Mouse (Mus musculus) cerebellum, postnatal 36 days (tissue): Measurements from ENCODE around the gene Hmgb1.
A peak's percentile ranks its signal among the peaks of the same experiment; 100 is the strongest.

ENCODE experiments used
- DNase-seq, 2 experiments: peaks; one replicate each; pipeline ENCODE4 v3.0.0; 2021 to 2022; ENCODE audit warnings: mixed read lengths in 2 of 2

Hmgb1 gene

DNA sequence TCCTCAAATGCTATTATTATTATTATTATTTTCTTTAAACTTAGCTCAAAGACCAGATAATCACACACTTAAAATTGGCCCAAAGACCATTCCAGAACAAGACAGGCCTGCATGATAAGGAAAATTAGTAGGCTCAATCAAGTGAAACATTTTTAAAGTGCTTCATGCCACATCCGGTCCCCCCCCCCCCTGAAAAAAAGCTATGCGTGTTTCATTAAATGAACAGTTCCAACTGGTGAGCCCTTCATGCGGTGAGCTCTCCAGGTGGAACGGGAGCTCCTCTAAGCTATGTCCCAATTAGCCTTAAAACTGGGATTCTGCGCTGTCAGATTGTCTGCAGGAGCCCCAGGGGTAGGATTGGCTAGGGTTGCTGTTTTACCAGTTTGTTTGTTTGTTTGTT is 168.0 kb downstream of the Hmgb1 start:
- no peak for DNase-seq

DNA sequence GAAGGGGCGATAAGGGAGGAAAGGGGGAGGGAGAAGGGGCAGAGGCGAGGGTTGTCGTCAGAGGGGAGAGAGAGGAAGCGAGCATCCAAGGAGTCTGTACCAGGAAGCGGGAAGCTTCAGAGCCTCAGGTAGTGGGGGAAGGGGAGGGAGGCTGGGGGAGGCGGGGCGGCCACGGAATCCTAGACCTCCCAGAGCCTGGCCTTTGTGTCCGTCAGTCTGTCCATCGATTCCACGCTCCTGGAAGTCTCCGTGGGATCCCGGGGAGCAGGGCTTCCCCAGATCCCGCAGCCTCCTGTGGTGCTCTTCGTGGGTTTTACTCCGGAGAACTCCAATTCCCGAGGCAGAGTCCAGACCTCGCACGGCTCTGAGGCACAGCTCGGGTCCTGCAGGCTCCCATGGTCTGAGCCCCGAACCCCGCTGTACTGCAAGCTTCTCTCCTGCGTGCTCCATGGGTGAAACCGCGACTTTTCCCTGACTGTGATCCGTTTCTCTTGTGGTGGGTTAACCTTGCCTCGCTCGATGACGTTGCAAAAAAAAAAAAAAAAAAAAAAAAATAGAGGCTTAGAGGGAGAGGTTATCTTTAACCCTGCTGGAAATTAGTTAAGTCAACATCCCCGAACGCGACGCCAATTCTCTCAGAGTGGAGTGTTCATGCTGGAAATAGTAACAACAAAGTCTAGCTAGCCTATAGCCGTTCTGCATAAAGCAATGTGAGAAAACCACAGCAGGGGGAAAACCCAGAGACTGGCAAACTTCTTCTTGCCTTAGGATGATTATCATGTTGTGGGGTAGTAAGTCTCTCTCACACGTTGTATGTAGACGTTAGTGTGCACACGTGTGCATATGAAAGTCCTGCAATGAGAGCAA is 168.7 kb downstream of the Hmgb1 start:
- DNase-seq: no peak

DNA sequence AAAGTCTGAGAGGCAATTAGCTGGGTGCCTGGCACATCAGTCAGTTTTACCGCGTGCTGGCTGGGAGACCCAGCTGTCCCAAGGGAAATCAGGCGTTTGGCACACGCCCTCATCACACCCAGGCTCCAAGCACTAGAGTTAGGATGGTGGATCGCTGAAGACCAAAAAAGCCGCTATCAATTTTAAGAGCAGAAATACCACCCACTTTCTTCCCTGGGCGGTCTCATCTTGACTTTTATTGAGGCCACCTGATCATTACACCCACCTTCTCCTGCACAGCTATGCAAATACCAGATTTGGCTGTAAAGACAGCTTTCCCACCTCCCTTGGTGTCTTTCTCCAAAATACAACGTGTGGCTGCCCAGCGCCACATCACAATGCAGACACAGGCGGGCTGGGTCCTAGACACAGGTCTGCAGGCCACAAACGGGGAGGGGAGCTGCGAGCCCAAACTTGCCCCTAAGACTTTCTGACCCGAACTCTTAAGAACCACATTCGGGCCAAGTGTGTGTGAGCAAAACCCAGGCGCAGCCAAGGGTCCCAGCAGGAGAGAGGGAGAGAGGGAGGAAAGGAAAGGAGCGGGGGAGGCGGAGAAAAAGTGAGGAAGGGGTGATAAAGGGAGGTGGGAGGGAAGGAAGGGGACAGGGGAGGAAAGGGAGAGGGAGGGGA is 169.6 kb downstream of the Hmgb1 start:
- DNase-seq: no peak

DNA sequence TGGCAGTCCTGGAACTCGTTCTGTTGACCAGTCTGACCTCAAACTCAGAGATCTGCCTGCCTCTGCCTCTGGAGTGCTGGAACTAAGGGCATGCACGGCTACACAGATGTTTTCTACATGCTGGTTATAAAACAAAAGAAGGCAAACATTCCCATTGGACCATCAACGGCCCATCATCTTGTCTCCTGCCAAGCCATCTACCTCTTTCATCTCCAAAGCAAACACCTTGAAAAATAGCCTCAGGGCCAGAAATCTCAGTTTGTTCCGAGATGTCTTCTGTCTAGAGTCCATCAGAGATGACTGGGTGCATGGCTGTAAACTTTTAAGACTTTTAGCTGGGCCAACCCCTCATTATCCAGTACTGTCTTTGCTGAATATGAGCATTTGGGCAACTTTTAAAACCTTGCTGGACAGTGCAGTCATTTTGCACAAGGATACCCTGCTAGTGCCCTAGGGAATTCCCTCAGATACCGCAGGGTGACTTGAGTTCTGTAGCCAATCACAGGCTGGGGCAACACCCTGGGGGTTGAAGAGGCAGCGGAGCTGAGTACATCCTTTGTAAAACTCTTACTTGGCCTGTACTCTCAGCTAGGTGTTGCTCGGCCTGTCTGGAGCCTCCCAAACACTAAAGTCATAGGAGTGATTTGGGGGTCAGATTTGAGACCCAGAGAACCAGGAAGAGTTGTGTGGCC is 170.3 kb downstream of the Hmgb1 start:
- no peak for DNase-seq

DNA sequence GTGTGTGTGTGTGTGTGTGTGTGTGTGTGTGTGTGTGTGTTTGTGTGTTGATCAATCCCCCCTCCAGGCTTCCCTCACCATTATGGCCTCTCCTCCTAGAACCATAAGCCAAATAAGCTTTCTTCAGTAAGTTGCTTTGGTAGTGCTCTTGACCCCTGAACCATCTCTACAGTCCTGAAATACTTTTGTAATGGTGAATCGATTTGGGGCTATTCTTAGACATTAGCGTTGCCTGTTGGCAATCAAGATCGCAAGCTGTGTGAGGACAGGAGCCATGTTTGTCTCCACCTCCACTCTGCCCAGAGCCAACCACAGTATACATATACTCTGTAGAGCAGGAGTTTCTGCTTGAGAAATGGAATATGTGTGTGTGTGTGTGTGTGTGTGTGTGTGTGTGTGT is 175.2 kb downstream of the Hmgb1 start:
- no peak for DNase-seq

DNA sequence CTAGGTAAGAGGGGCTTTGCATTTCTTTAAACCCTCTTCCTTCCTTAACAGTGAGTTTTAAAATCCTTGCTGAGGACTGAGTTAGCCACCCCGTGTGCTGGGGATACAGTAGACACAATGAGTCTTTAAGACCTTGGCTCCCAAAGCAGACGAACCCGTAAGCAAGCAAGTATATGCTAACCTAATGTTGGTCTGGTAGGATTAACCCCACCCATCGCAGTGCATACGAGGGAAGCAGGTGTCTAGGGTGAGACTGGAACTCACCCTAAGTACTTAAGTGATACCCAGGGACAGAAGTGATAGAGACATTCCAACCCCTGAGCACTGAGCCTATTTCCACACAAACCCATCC is 177.0 kb downstream of the Hmgb1 start:
- peak in 1 of 2 experiments; percentile 14 for DNase-seq

DNA sequence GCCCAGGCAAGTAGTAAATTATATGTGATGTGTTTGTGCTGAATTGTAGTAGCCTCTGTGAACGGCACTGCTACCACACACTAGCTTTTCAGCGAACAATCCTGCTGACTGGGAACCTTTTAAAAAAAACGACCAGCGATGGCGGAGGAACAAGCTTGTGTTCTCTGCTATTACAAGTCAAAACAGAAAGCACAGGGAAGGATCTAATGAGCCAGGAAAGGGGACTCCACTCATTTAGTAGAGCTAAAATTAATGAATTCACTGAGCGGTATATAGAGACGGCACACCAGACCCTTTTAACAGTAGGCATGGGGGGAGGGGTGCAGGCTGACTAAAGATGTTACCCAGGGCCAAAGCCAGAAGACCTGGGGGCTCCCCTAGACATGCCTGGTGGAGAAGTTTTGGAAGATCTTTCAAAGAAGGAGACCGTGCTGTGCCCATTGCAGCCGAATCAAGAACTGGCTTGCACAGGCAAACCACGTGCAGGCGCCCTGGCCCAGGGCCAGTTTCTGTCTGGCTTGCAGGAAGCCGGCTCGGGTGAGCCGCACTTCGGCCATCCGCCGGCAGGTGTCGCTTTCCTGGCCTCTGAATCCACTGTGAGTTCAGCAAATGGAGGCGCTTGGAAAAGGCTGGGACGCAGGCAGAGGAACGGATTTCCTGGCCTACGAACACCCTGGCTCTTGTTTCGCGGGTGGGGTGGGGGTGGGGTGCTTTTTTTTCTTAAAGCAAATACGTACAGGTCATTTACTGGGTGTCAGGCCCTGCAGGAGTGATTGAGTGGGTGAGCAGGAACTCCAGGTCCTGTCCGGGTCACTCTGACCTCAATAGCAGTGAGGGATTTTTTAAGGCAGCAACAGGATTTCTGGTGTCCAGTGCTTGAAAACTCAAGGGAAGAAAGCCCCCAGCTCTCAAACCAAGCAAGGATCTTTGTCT is 177.7 kb downstream of the Hmgb1 start:
- peak; percentile 100 for DNase-seq

DNA sequence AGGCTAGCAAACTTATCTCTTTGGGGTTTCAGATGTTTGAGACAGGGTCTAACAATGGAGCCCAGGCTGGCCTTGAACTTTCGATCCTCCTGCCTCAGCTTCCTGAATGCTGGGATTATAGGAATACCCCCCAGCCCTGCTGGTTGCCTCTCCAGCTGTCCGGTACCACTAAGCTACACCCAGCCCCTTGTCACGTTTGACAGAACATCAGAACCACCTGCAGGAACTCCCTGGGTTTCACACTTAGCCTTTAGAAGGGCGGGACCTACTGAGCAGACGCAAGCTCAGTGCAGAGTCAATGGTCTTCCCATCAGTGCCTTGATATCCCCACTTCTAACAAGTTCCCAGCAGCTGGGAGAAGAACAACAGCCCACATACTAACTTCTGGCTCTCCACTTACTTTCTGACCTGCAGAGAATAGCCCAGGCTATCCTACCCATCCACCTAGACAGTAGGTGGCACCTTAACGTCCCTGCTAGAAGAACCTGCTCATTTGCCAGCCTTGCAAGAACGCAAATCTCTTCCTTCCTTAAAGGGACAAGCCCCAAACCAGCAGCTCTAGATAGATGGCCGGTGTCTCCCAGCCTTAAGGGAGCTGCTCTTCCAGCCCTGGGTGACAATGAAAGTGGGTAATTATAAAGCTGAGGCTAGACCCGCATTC is 178.5 kb downstream of the Hmgb1 start:
- peak in 1 of 2 experiments; percentile 16 for DNase-seq

DNA sequence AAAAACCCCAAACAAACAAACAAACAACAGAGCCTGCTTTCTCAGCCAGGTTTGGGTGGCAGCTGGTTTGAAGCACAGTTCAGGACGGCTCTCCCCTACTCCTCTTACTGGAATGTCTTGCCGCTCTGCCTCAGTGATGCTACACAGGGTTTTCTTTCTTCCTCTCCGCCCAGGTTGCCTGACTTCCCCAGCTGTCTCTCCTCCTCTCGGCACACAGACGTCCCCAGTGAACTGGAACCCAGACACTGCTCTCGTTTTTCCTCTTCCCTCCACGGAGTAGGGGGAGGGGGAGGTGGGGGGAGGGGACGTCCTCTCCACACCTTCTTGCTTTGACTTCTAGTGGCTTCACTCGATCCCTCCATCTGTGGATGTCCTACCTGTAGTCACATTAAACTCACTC is 179.2 kb downstream of the Hmgb1 start:
- DNase-seq: no peak

DNA sequence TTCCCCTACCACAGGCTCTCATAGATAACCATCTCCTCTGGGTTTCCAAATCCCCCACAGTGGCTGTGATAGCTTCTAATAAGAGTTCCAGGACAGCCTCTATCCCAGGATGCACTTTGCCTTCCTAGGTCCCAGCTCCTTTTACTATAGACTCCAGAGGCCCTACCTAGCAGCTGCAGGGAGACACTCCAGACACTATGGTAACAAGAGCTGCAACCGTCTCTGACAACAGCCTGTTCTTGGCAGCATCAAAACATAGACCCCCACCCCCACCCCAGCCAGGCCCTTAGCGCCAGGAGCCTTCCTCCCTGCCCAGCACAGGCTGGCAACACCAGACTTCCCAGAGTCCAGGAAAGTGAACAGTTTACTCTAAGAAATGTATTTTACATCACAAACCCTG is 181.2 kb downstream of the Hmgb1 start:
- no peak for DNase-seq

DNA sequence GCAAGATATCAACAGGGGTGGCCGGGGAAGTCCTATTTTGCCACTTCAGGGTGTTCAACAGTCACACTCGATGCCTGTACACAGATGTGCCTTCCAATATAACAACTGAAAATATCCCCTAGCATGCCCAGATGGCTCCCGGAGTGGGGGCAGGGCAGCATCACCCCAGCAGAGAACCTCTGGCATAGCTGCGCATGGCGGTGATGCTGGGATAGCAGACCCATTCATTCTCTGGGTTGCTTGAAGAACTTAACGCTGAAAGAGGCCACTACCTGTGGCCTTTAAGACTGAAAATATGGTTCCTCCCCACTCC is 181.5 kb downstream of the Hmgb1 start:
- DNase-seq: no peak

DNA sequence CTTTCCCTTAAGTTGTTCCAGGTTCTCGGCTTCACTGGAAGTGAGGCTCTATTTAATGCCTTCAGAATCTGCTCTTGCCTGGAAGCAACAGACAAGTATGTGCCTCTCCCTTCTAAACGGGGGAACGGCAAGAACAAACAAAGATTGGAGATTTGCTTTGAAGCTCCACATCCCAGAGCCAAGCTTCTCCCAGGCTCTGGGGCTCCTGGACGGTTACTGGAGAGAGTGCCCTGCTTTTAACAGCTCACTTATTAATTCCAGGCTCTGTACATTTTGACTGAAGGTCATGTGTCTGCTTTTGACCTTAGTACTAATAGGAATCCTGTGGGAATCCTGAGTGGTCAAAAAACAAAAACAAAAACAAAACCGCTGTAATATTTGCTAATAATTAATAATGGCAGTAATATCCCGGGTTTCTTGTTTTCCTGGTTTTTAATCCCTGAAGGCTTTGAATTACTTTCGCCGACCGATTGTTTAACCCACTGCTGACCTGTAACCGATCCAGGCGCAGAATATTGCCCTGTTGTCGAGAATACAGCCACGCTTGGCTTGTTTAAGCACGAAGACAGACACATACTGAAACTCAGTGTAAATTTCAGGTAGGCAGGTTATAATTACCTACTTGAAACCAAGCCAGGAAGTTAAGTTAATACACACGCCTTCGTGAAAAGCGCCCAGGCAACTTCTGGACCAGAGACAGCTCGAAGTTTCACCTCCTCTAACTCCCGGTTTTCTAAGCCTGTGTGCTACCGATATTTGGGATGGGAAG is 182.1 kb downstream of the Hmgb1 start:
- no peak for DNase-seq

DNA sequence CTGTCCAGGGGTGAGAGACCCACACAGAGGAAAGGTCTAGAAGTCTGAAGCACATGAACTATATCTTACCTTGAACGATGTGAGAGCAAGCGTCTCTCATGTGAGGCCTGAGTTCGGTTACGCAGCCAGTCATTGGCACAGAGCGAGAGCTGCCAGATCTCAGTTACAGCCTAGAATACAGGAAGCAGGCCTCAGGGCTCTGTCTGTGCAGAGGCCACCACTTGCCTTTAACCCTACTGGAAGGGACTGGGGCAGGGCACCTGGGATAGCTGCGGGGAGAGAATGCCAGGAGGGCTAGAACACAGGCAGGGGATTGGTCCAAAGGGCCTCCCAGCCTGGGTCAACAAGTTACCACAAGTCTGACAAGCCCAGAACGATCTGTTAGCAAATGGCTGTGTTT is 184.5 kb downstream of the Hmgb1 start:
- no peak for DNase-seq

DNA sequence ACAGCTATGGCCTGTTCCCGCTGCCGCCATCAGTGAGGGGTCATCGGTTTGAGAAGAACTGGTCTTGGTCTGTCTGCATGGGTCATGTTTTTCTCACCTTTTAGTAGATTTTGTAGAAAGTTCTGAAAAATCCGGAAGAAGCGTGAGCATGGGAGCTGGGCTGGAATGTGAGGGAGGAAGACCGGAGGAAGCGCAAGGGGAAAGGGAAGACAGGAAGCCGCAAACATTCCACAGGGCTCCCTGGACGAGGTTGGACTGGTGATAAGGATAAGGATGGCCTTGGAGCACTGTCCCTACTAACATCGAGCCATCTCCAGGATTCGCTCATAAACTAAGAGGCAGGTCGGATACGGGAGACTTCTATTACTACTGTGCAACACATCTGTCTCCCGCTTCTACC is 185.8 kb downstream of the Hmgb1 start:
- DNase-seq: no peak

DNA sequence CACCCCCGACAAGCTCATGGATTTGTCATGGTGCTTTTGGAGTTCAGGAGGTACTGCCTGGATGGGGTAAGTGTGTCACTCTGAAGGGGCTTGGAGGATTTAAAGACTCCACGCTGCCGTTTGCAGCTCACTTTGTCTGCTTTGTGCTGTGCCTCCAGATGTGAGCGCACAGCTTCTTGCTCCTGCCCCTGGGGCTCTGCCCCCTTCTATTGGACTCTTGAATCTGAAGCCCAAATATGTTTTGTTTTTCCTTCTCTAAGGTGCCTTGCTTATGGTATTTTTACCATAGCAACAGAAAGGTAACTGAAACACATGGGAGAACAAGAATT is 187.6 kb downstream of the Hmgb1 start:
- DNase-seq: no peak
